Mouse (Mus musculus) stomach, embryonic 16.5 days (tissue): ENCODE measurements around the gene Ubl5. TPM values are rescaled to one million over a fixed set of nuclear protein-coding genes. Genes with fewer than 3 reads are reported as not detected.

Experiments used
- ATAC-seq: fragments of 200-750 bp; cut with Nextera tagmentation; 2 replicates; pipeline ENCODE4 v1.8.0; 2017; ENCODE audit warnings: moderate number of reproducible peaks, moderate TSS enrichment; ENCODE audit not compliant: insufficient read depth, low FRiP score
- H3K27ac ChIP-seq: fragments of 300-500 bp; sonication (generic); 2 replicates; pipeline ENCODE4 v1.5.1; 2014; ENCODE audit warnings: low read length
- H3K27me3 ChIP-seq: fragments of 300-500 bp; sonication (generic); 2 replicates; pipeline ENCODE4 v1.6.1; 2014; ENCODE audit warnings: low read length, control low read depth, mixed read lengths; ENCODE audit not compliant: control insufficient read depth, insufficient read depth
- H3K36me3 ChIP-seq: fragments of 300-500 bp; sonication (generic); 2 replicates; pipeline ENCODE4 v1.6.1; 2014; ENCODE audit warnings: low read length; ENCODE audit not compliant: control insufficient read depth, insufficient read depth
- H3K4me1 ChIP-seq: fragments of 300-500 bp; sonication (generic); 2 replicates; pipeline ENCODE4 v1.6.1; 2014; ENCODE audit warnings: low read length, control low read depth, mixed read lengths; ENCODE audit not compliant: control insufficient read depth, insufficient read depth
- H3K4me2 ChIP-seq: fragments of 300-500 bp; sonication (generic); 2 replicates; pipeline ENCODE4 v1.6.1; 2014; ENCODE audit warnings: low read depth, low read length, mixed read lengths
- H3K4me3 ChIP-seq: fragments of 300-500 bp; sonication (generic); replicated peaks from 2 replicates; pipeline ENCODE4 v1.5.1; 2014; ENCODE audit warnings: mild to moderate bottlenecking, low read length
- H3K9ac ChIP-seq: fragments of 300-500 bp; sonication (generic); 2 replicates; pipeline ENCODE4 v1.6.1; 2014; ENCODE audit warnings: low read length
- H3K9me3 ChIP-seq: fragments of 300-500 bp; sonication (generic); replicated peaks from 2 replicates; pipeline ENCODE4 v1.6.1; 2016; ENCODE audit warnings: low read length, control low read depth; ENCODE audit not compliant: control insufficient read depth
- WGBS: fragments of 180-500 bp; shearing (Covaris S2); extraction: QIAGEN DNeasy Blood & Tissue Kit; methylation state at CpG from one replicate; pipeline ENCODE4 v1.1.7; 2014; 5-methylcytosine and 5-hydroxymethylcytosine counted together
- polyA plus RNA-seq: library from polyadenylated mRNA; unstranded; fragments of >200 nt; fragmentation: Nextera tagmentation; extraction: Ambion mirVana; gene quantifications from 2 replicates; pipeline ENCODE4 v1.2.1, GENCODE M21; 2015

The Ubl5 gene
- 345 and 393 TPM in 2 replicates for polyA plus RNA-seq

DNA sequence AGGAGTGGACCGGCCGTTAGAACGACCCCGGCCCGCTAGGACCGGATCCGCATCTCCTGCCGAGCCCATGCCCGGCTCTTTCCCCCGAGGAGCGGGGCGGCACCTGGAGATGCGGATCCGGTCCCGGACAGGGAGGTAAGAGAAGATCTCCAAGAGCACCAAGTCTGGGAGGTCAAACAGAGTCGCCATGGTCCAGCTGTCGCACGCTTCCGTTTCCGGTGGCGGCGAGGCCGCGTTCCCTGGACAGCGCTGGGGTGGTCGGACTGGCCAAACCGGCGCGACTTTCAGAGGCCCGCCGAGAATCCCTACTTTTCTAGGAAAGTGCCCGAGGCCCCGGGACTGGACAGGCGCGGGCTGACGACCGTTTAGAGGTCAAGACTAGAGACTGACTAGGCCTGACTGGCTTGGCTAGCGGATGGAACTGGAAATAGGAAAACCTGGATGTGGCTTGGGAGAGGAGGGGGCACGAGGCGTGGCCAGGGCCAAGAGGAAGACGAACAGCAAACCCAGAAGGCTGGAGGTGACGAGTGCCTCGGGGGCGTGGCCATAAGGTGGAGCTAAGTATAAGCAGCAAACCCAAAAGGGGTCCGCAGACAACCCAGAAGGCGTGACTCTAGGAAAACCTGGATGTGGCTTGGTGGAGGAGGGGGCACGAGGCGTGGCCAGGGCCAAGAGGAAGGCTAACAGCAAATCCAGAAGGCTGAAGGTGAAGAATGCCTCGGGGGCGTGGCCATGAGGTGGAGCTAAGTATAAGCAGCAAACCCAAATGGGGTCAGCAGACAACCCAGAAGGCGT, at the start of gene Ubl5:
Gene Ubl5 (plus strand): TSS at position 778 of the 795 bp plus-strand sequence.
- Histone ChIP-seq H3K27me3 (no peaks in the 10 kb centered on the region), H3K27ac (peak within 1 kb of the TSS; percentile 98), H3K9ac (peak within 1 kb of the TSS; percentile 90), H3K4me1 (peaks cover 16% of the 10 kb centered on the region), H3K36me3 (peaks cover 3% of the 10 kb centered on the region; the same call in 1 of the 2 replicates), H3K4me3 (peak within 1 kb of the TSS; percentile 93), H3K4me2 (peak within 1 kb of the TSS; percentile 88), H3K9me3 (no peaks in the 10 kb centered on the region)
- WGBS: under 1% methylated on average over 51 of the region's 51 CpGs
- ATAC-seq: peak; percentile 94

DNA sequence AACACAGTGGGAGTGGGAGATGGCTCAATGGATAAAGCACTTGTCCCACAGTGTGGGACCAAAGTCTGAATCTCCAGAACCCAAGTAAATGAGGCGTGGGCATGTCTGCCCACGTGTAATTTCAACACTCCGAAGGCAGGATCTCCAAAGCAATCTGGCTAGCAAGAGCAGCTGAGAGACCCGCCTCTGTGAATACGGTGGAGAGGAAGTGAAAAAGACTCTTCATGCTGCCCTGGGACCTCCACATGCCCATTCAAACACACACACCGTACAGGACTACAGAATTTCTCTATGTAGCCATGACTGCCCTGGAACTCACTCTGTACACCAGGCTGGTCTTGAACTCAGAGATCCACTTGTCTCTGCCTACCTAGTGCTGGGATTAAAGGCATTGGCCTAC, 41.4 kb upstream of the Ubl5 start:
- Histone ChIP-seq H3K9me3 (no peaks in the 10 kb centered on the region), H3K27ac (no peak overlapping the region), H3K36me3 (no peaks in the 10 kb centered on the region), H3K4me3 (no peak overlapping the region), H3K4me2 (no peak overlapping the region), H3K27me3 (no peaks in the 10 kb centered on the region), H3K4me1 (no peaks in the 10 kb centered on the region), H3K9ac (no peak overlapping the region)
- no peak for ATAC-seq
- WGBS: 81% methylated on average over 6 of the region's 6 CpGs

GRCm38 (mm10) chr9:20606269-20606668, 36.4 kb upstream of the Ubl5 start:
- no peaks in the 10 kb centered on the region for H3K4me1 ChIP-seq
- H3K4me2 ChIP-seq: 0 out of 2 replicates have a peak overlapping the region, but pooled peaks have one; percentile 69
- no peak overlapping the region for H3K4me3 ChIP-seq
- H3K27me3 ChIP-seq: no peaks in the 10 kb centered on the region
- H3K9me3 ChIP-seq: no peaks in the 10 kb centered on the region
- no peaks in the 10 kb centered on the region for H3K36me3 ChIP-seq
- no peak overlapping the region for H3K27ac ChIP-seq
- H3K9ac ChIP-seq: no peak overlapping the region
- ATAC-seq: no peak
- 84% methylated on average over 1 of the region's 1 CpGs for WGBS

- H3K27ac ChIP-seq: peak overlapping the region; percentile 95
- H3K4me2 ChIP-seq: peak overlapping the region; percentile 69
- H3K9ac ChIP-seq: peak overlapping the region; percentile 92
- peak overlapping the region; percentile 77 for H3K4me3 ChIP-seq
- ATAC-seq: peak; percentile 89
- H3K27me3 ChIP-seq: no peaks in the 10 kb centered on the region
- under 1% methylated on average over 57 of the region's 57 CpGs for WGBS
- no peaks in the 10 kb centered on the region for H3K36me3 ChIP-seq
- H3K4me1 ChIP-seq: no peaks in the 10 kb centered on the region
- H3K9me3 ChIP-seq: no peaks in the 10 kb centered on the region
Measured at GRCm38 (mm10) chr9:20607100-20607974, 35.3 kb upstream of the Ubl5 start.

DNA sequence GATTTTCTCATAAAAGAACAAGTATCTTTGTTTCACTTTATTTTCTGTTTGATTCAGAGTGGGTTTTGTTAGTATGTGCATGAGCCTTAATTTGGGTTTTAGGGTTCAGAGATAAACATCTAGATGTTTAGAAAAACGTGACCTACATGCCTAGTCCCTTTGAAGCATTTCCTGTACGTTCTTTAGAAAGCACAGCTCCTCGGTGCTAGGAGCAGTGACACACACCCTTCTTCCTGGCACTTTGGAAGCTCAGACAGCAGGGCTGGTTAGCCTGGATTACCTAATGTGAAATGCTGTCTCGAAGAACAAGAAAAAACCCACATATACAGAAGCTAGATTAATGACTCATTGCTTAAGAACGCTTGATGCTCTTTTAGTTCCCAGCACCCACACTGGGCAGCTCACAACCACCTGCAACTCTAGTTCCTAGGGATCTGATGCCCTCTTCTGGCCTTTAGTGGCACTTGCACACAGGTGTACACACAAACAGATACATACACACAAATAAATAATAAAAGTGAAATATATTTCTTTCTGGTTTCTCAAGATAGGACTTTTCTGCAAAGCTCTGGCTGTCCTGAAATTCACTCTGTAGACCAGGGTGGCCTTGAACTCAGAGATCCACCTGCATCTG, 32.7 kb upstream of the Ubl5 start:
- Histone ChIP-seq H3K27me3 (no peaks in the 10 kb centered on the region), H3K4me2 (no peak overlapping the region), H3K4me3 (no peak overlapping the region), H3K4me1 (no peaks in the 10 kb centered on the region), H3K9ac (no peak overlapping the region), H3K27ac (no peak overlapping the region), H3K9me3 (no peaks in the 10 kb centered on the region), H3K36me3 (no peaks in the 10 kb centered on the region)
- WGBS: 83% methylated on average over 5 of the region's 5 CpGs
- ATAC-seq: no peak

DNA sequence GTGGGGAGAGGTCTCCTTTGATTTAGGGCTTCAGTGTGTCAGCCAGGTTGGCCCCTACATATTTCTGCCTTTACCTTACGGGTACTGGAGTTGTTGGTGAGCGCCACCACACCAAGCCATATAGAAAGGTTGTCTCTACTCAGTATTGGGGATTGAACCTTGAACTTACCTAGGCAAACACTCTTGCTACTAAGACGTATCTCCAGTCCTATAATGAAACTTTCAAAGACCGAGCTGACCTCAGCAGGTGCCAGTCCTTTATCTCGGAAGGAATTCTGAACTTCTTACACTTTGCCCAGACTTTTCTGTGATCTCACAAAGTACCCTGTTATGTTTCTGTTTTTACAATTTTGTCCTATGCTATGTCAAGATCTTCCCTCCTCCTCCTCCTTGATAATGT, 30.7 kb upstream of the Ubl5 start:
- H3K36me3 ChIP-seq: no peaks in the 10 kb centered on the region
- H3K4me3 ChIP-seq: no peak overlapping the region
- H3K4me2 ChIP-seq: no peak overlapping the region
- ATAC-seq: no peak
- no peaks in the 10 kb centered on the region for H3K9me3 ChIP-seq
- WGBS: 72% methylated on average over 5 of the region's 5 CpGs
- no peaks in the 10 kb centered on the region for H3K27me3 ChIP-seq
- no peak overlapping the region for H3K9ac ChIP-seq
- H3K27ac ChIP-seq: no peak overlapping the region
- H3K4me1 ChIP-seq: no peaks in the 10 kb centered on the region

DNA sequence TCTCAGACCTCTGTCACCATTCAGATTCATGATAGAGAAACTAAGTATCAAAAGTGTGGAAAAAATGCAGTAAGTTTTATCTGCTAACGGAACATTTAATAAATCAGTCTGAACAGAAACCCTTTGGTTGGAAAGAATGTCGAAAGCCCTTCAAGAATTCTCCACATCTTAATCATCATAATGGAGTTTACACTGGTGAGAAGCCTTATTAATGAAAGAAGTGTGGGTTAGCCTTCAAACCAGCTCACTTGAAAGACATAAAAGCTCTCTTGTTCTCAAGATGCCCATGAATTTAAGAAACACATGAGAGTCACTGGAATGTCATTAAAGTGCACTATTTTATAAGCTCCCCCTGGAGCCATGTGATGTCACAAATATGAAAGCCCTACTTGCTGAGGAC, 26.0 kb upstream of the Ubl5 start:
- Histone ChIP-seq H3K4me1 (no peaks in the 10 kb centered on the region), H3K27me3 (no peaks in the 10 kb centered on the region), H3K9me3 (no peaks in the 10 kb centered on the region), H3K36me3 (no peaks in the 10 kb centered on the region), H3K9ac (no peak overlapping the region), H3K4me2 (no peak overlapping the region), H3K27ac (no peak overlapping the region), H3K4me3 (no peak overlapping the region)
- 79% methylated on average over 2 of the region's 2 CpGs for WGBS
- no peak for ATAC-seq

DNA sequence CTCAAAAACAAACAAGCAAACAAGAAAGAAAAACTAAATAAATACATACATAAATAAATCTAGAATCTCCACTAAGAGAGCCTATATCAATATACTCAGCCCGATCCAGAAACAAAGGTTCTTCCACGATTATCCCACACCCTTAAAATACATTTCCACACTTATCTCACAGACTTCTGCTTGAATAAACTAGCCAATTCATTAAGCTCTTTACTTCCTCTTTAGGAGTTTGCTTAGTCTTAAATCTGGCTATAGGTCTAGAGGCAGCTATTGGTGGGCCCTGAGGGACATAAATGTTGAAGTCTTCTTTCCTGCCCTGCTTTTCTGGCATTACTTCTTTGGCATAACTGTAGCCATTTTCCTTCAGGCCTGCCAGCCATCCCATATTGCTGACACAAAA, 11.3 kb upstream of the Ubl5 start:
- Histone ChIP-seq H3K27me3 (no peaks in the 10 kb centered on the region), H3K4me2 (no peak overlapping the region), H3K4me3 (no peak overlapping the region), H3K9ac (no peak overlapping the region), H3K9me3 (0 out of 2 replicates have a peak, but pooled peaks cover 3% of the 10 kb centered on the region), H3K36me3 (no peaks in the 10 kb centered on the region), H3K27ac (no peak overlapping the region), H3K4me1 (no peaks in the 10 kb centered on the region)
- WGBS: 85% methylated on average over 2 of the region's 2 CpGs
- no peak for ATAC-seq
